Mouse (Mus musculus) liver, adult 2 months (tissue): ENCODE measurements around the gene Ctsc.

Experiments used
- CTCF ChIP-seq: fragments of 200-500 bp; IDR thresholded peaks from 2 replicates; pipeline ENCODE4 v1.5.1; 2011; ENCODE audit warnings: low read depth, low read length, control low read depth
- POLR2A ChIP-seq: fragments of 200-500 bp; IDR thresholded peaks from 2 replicates; pipeline ENCODE4 v1.6.1; 2011; ENCODE audit warnings: low read length, control low read depth; ENCODE audit not compliant: insufficient read depth; ENCODE audit errors: extremely low read depth

GRCm38 (mm10) chr7:88278628-88279196 lies 827 bp downstream of the Ctsc start:
- TF ChIP-seq CTCF (no peak), POLR2A (no peak)
